Mouse (Mus musculus): ENCODE results near the gene Rdm1.
"Not testable (repeated sequence)": the region's sequence is repeated elsewhere in the genome, so short reads cannot be mapped to it uniquely, and the experiment has no call there.

DNA sequence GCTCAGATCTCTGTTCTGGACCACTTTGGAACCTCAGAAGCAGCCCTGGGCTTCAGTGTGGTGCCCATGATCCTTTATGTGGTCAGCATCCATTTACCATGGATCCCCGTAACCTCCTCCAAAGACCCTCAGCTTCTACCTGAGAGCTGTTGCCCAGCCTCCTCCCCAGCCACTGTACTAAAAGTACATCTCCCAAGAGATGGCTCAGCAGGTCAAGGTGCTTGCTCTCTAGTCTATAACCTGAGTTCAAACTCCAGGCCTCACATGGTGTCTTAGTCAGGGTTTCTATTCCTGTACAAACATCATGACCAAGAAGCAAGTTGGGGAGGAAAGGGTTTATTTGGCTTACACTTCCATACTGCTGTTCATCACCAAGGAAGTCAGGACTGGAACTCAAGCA is 42.0 kb upstream of the Rdm1 start:
- not testable (repeated sequence) for TF ChIP-seq CTCF (IDR thresholded peaks at IDR 0.05; ENCODE audit: borderline replicate concordance, insufficient read depth, low read length); POLR2A (IDR thresholded peaks at IDR 0.05; ENCODE audit: low read depth, low read length)
